Comparison of ENCODE assay signal across 8 mouse cellular contexts in genomic region chr1:180215044-180215443, GRCm38 (mm10). TPM values are rescaled to one million over a fixed set of nuclear protein-coding genes. Genes with fewer than 3 reads are reported as not detected.
DNase-seq lines count a peak whose midpoint lies in the region; ATAC-seq and TF ChIP-seq lines count a peak whose summit lies in the region.

No protein-coding gene starts in this region.

- intact Hi-C loops in gastrocnemius, adult 2 months (cut with DNase I), result loop anchor here (1.0 to 5.0 kb wide), 2 partner anchors 38 to 358 kb away; no protein-coding TSS in a partner anchor

- H3K36me3 ChIP-seq in heart, embryonic 11.5 days (ENCODE audit: control insufficient read depth, insufficient read depth, low read length), result no peaks in the 10 kb centered on the region
- no peaks in the 10 kb centered on the region for H3K36me3 ChIP-seq in intestine, embryonic 15.5 days
- no peaks in the 10 kb centered on the region for H3K36me3 ChIP-seq in limb, embryonic 10.5 days
- H3K36me3 ChIP-seq in midbrain, embryonic 12.5 days, result no peaks in the 10 kb centered on the region
- no peaks in the 10 kb centered on the region for H3K36me3 ChIP-seq in spleen, adult 2 months (ENCODE audit: control insufficient read depth, insufficient read depth, low read length)

- no peak overlapping the region for H3K4me2 ChIP-seq in heart, embryonic 11.5 days
- no peak overlapping the region for H3K4me2 ChIP-seq in intestine, embryonic 15.5 days (replicated peaks)
- H3K4me2 ChIP-seq in midbrain, embryonic 12.5 days (replicated peaks), result no peak overlapping the region

- no peak for TF ChIP-seq POLR2A in spleen, adult 2 months (IDR thresholded peaks at IDR 0.05; ENCODE audit: low read depth, low read length)

- 14% methylated on average over 4 of the region's 4 CpGs for WGBS in heart, embryonic 11.5 days (ENCODE audit: insufficient replicate concordance)
- 18% methylated on average over 4 of the region's 4 CpGs for whole genome bisulfite sequencing in intestine, embryonic 15.5 days
- WGBS in limb, embryonic 10.5 days, result 21% methylated on average over 4 of the region's 4 CpGs
- 19% methylated on average over 4 of the region's 4 CpGs for WGBS in midbrain, embryonic 12.5 days
- 23% methylated on average over 4 of the region's 4 CpGs for WGBS in spleen, adult 2 months

- no peak overlapping the region for H3K9ac ChIP-seq in heart, embryonic 11.5 days (ENCODE audit: low read depth, low read length)
- H3K9ac ChIP-seq in intestine, embryonic 15.5 days, result no peak overlapping the region
- no peak overlapping the region for H3K9ac ChIP-seq in midbrain, embryonic 12.5 days (replicated peaks)

- H3K4me3 ChIP-seq in heart, embryonic 11.5 days (ENCODE audit: low read depth, low read length), result no peak overlapping the region
- no peak overlapping the region for H3K4me3 ChIP-seq in gastrocnemius, adult 2 months
- no peak overlapping the region for H3K4me3 ChIP-seq in intestine, embryonic 15.5 days (replicated peaks)
- no peak overlapping the region for H3K4me3 ChIP-seq in limb, embryonic 10.5 days
- no peak overlapping the region for H3K4me3 ChIP-seq in midbrain, embryonic 12.5 days
- no peak overlapping the region for H3K4me3 ChIP-seq in spleen, adult 2 months (ENCODE audit: extremely low read depth, insufficient read depth, insufficient read length)

- no peaks in the 10 kb centered on the region for H3K4me1 ChIP-seq in heart, embryonic 11.5 days (ENCODE audit: control insufficient read depth, insufficient read depth, low read length)
- no peaks in the 10 kb centered on the region; the same call in 1 of the 2 replicates for H3K4me1 ChIP-seq in intestine, embryonic 15.5 days (replicated peaks)
- peaks cover 7% of the 10 kb centered on the region; the same call in 1 of the 2 replicates for H3K4me1 ChIP-seq in limb, embryonic 10.5 days
- H3K4me1 ChIP-seq in midbrain, embryonic 12.5 days, result no peaks in the 10 kb centered on the region
- H3K4me1 ChIP-seq in spleen, adult 2 months (ENCODE audit: control insufficient read depth, insufficient read depth, insufficient read length), result no peaks in the 10 kb centered on the region

- peak; percentile 100 for TF ChIP-seq CTCF in gastrocnemius, adult 2 months (IDR thresholded peaks at IDR 0.05)
- TF ChIP-seq CTCF in spleen, adult 2 months (IDR thresholded peaks at IDR 0.05; ENCODE audit: extremely low read depth, insufficient read depth, insufficient read length, insufficient replicate concordance), result peak; percentile 99

- DNase-seq in heart, adult 11 months, result peak; percentile 97
- peak; percentile 68 for DNase-seq in cerebellum, postnatal 36 days
- DNase-seq in gastrocnemius, adult 2 months, result peak; percentile 81
- peak; percentile 74 for DNase-seq in limb, embryonic 10.5 days (ENCODE audit: low spot score)
- DNase-seq in spleen, adult 2 months (ENCODE audit: low read depth in 1 of 2, low spot score in 2 of 2), result peak; percentile 60 to 74

- H3K9me3 ChIP-seq in heart, embryonic 11.5 days (replicated peaks; ENCODE audit: control insufficient read depth, low read length), result no peaks in the 10 kb centered on the region
- no peaks in the 10 kb centered on the region for H3K9me3 ChIP-seq in intestine, embryonic 15.5 days
- no peaks in the 10 kb centered on the region for H3K9me3 ChIP-seq in limb, embryonic 10.5 days (replicated peaks)
- no peaks in the 10 kb centered on the region for H3K9me3 ChIP-seq in midbrain, embryonic 12.5 days

- no peak overlapping the region for H3K27ac ChIP-seq in heart, embryonic 11.5 days (ENCODE audit: low read depth, low read length)
- no peak overlapping the region for H3K27ac ChIP-seq in gastrocnemius, adult 2 months
- no peak overlapping the region for H3K27ac ChIP-seq in intestine, embryonic 15.5 days
- H3K27ac ChIP-seq in limb, embryonic 10.5 days, result no peak overlapping the region
- H3K27ac ChIP-seq in midbrain, embryonic 12.5 days (replicated peaks), result no peak overlapping the region
- no peak overlapping the region for H3K27ac ChIP-seq in spleen, adult 2 months (ENCODE audit: insufficient read depth, low read length)

- no peaks in the 10 kb centered on the region for H3K27me3 ChIP-seq in heart, embryonic 11.5 days (ENCODE audit: control insufficient read depth, insufficient read depth, low read length)
- no peaks in the 10 kb centered on the region for H3K27me3 ChIP-seq in intestine, embryonic 15.5 days (replicated peaks)
- no peaks in the 10 kb centered on the region for H3K27me3 ChIP-seq in limb, embryonic 10.5 days (ENCODE audit: low read depth, poor library complexity, severe bottlenecking)
- H3K27me3 ChIP-seq in midbrain, embryonic 12.5 days, result no peaks in the 10 kb centered on the region
- H3K27me3 ChIP-seq in spleen, adult 2 months (ENCODE audit: control insufficient read depth, insufficient read depth, low read length), result no peaks in the 10 kb centered on the region

- ATAC-seq in heart, embryonic 11.5 days (replicated peaks; ENCODE audit: insufficient number of reproducible peaks, low FRiP score, low TSS enrichment), result no peak; the same call in 1 of the 2 replicates
- peak; percentile 90 for ATAC-seq in intestine, embryonic 15.5 days
- peak; percentile 69 for ATAC-seq in midbrain, embryonic 12.5 days (ENCODE audit: low FRiP score, low read depth)

RNA-seq across cellular contexts. Expression of gene Coq8a, which starts 15.6 kb away (rescaled TPM):
- polyA plus RNA-seq in heart, embryonic 11.5 days (2014; fragmentation: Nextera tagmentation; extraction: Ambion mirVana), result 8.6 and 10.8 TPM in 2 replicates
- total RNA-seq in gastrocnemius, adult 2 months (2021), result 1,000 to 10,000 TPM in 1 of 2 experiments, 100 to 1,000 TPM in 1; 633 to 1,638 TPM
- polyA plus RNA-seq in intestine, embryonic 15.5 days (2015; fragmentation: Nextera tagmentation; extraction: Ambion mirVana), result 20.4 and 22.1 TPM in 2 replicates
- polyA plus RNA-seq in limb, embryonic 10.5 days (2016; fragmentation: Nextera tagmentation; extraction: Ambion mirVana), result 2.1 and 2.4 TPM in 2 replicates
- 1.8 and 2.7 TPM in 2 replicates for polyA plus RNA-seq in midbrain, embryonic 12.5 days (2016; fragmentation: Nextera tagmentation; extraction: Ambion mirVana)
- polyA plus RNA-seq in spleen, adult 2 months (2012; rRNA removed), result 24.0 and 27.5 TPM in 2 replicates

RNA-seq across cellular contexts. Expression of gene Psen2, which starts 48.2 kb away (rescaled TPM):
- polyA plus RNA-seq in heart, embryonic 11.5 days (2014; fragmentation: Nextera tagmentation; extraction: Ambion mirVana), result 14.7 and 17.3 TPM in 2 replicates
- 1 to 10 TPM; 7.8 to 9.5 TPM for total RNA-seq in gastrocnemius, adult 2 months (2021)
- polyA plus RNA-seq in intestine, embryonic 15.5 days (2015; fragmentation: Nextera tagmentation; extraction: Ambion mirVana), result 16.0 and 21.6 TPM in 2 replicates
- polyA plus RNA-seq in limb, embryonic 10.5 days (2016; fragmentation: Nextera tagmentation; extraction: Ambion mirVana), result 6.7 and 7.1 TPM in 2 replicates
- polyA plus RNA-seq in midbrain, embryonic 12.5 days (2016; fragmentation: Nextera tagmentation; extraction: Ambion mirVana), result 6.8 and 7.7 TPM in 2 replicates
- 93.6 and 101 TPM in 2 replicates for polyA plus RNA-seq in spleen, adult 2 months (2012; rRNA removed)
